Mouse (Mus musculus) midbrain, embryonic 13.5 days (tissue): Measurements from ENCODE around the gene Sgo1. TPM values are rescaled to one million over a fixed set of nuclear protein-coding genes. Genes with fewer than 3 reads are reported as not detected.
"Not testable (repeated sequence)": the region's sequence is repeated elsewhere in the genome, so short reads cannot be mapped to it uniquely, and the experiment has no call there.

Source experiments
- ATAC-seq: fragments of 200-750 bp; cut with Nextera tagmentation; 2 replicates; pipeline ENCODE4 v1.8.0; 2017; ENCODE audit warnings: mild to moderate bottlenecking, moderate TSS enrichment, moderate library complexity
- H3K27ac ChIP-seq: fragments of 300-500 bp; sonication (generic); 2 replicates; pipeline ENCODE4 v1.5.1; 2015; ENCODE audit warnings: inconsistent platforms, mild to moderate bottlenecking, moderate library complexity
- H3K27me3 ChIP-seq: fragments of 300-500 bp; sonication (generic); 2 replicates; pipeline ENCODE4 v1.6.1; 2015; ENCODE audit warnings: mild to moderate bottlenecking, inconsistent platforms
- H3K36me3 ChIP-seq: fragments of 300-500 bp; sonication (generic); 2 replicates; pipeline ENCODE4 v1.6.1; 2015; ENCODE audit warnings: mild to moderate bottlenecking, inconsistent platforms
- H3K4me1 ChIP-seq: fragments of 300-500 bp; sonication (generic); replicated peaks from 2 replicates; pipeline ENCODE4 v1.6.1; 2015; ENCODE audit warnings: inconsistent platforms
- H3K4me2 ChIP-seq: fragments of 300-500 bp; sonication (generic); replicated peaks from 2 replicates; pipeline ENCODE4 v1.6.1; 2015; ENCODE audit warnings: moderate library complexity, mild to moderate bottlenecking, inconsistent platforms
- H3K4me3 ChIP-seq: fragments of 300-500 bp; sonication (generic); replicated peaks from 2 replicates; pipeline ENCODE4 v1.5.1; 2015; ENCODE audit warnings: mild to moderate bottlenecking, inconsistent platforms
- H3K9ac ChIP-seq: fragments of 300-500 bp; sonication (generic); replicated peaks from 2 replicates; pipeline ENCODE4 v1.6.1; 2015; ENCODE audit warnings: mild to moderate bottlenecking, inconsistent platforms
- H3K9me3 ChIP-seq: fragments of 300-500 bp; sonication (generic); 2 replicates; pipeline ENCODE4 v1.6.1; 2016; ENCODE audit warnings: mild to moderate bottlenecking, inconsistent platforms
- WGBS: fragments of 180-500 bp; shearing (Covaris S2); methylation state at CpG from one replicate; pipeline ENCODE4 v1.1.7; 2015; 5-methylcytosine and 5-hydroxymethylcytosine counted together
- polyA plus RNA-seq: library from polyadenylated mRNA; unstranded; fragments of >200 nt; fragmentation: Nextera tagmentation; extraction: Ambion mirVana; gene quantifications from 2 replicates; pipeline ENCODE4 v1.2.1, GENCODE M21; 2015

Gene Sgo1
- polyA plus RNA-seq, result 16.7 and 17.6 TPM in 2 replicates

DNA sequence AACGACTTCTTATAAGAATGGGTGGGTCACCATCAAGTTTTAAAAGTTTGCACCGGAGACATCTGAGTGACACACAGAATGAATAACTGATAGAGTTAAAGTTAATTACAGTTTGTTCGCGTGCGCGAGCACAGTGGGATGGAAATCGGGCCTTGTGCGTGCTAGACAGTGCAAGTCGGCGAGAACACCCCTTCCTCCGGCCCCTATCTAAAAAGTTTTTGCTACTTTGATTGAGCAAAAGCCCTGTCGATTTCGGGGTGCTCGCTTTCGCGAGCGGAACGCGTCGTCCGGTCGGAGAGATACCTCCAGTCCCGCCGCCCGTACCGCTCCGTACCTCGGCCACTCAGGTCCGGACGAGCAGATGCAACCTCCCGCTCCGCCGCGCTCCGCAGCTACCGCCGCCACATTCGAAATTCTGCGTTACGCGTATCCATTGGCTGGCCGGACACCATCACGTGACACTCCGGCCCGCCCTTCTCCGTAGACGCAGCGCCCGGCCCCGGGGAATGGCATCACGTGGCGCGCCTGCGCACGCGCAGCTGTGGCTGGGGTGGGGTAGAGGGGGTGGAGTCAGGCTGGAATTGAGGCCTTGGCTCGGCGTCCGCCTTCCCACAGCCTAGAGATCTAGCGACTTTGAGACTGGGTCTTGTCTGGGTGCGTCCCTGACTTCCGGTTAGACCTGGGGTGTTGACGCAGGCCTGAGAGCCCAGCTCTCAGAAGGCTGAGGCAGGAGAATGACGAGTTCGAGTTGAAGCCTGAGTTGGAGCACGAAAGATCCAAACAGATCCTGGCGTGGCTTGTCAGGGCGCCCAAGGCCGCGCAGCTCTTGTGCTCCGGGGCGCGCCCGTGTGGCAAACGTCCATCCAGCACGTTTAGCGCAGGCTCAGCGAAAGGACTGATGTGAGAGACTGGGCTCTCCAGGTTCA, at the start of gene Sgo1:
Gene Sgo1 (minus strand): TSS at position 457 of the 926 bp plus-strand sequence.
- Histone ChIP-seq H3K36me3 (peaks cover 4% of the 10 kb centered on the region; the same call in 1 of the 2 replicates), H3K4me1 (peaks cover 19% of the 10 kb centered on the region), H3K9ac (peak within 1 kb of the TSS; percentile 72), H3K9me3 (no peaks in the 10 kb centered on the region), H3K27ac (peak within 1 kb of the TSS; percentile 96), H3K4me2 (peak within 1 kb of the TSS; percentile 73), H3K27me3 (no peaks in the 10 kb centered on the region), H3K4me3 (peak within 1 kb of the TSS; percentile 54)
- under 1% methylated on average over 78 of the region's 78 CpGs for WGBS
- ATAC-seq, result peak; percentile 99

DNA sequence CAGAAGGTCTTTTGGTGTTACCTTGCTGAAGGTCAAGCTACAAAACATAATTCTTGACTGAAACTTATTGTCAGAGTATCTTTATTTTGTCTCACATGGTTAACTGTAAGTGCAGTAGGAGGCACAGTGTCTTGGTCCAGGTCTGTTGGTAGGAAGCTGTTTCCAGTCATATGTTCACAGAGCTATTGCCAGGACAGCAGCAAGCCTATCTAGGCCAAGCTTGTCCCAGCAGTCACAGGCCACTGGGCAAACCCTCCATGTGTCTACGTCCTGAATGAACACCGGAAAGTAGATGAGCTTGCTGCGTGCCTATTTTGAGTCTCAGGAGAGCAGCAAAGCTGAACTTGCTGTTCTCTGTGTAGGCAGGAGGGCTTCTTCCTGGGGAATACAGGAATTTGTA, 29.8 kb upstream of the Sgo1 start:
- not testable (repeated sequence) for H3K27ac ChIP-seq, H3K27me3 ChIP-seq, H3K36me3 ChIP-seq, H3K9me3 ChIP-seq, ATAC-seq, H3K4me1 ChIP-seq, H3K4me2 ChIP-seq, H3K9ac ChIP-seq, H3K4me3 ChIP-seq
- WGBS, result 91% methylated on average over 3 of the region's 3 CpGs

DNA sequence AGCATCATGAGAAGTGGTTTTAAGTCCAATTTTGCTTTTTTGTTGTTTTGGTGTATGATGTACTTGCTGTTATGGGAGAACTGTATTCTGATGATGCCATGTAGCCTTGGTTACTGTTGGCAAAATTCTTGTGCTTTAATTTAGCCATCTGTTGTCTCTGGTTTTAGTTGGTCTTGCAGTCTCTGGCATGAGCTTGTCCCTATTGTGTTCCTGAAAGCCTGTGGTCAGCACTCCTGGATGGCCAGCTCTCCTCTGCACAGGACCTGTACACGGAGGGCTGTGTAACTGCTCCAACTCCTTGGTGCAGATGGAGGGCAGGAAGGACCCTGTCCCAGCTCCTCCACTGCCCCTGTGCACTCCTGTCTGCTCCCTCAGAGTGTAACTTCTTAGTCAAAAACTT, 29.3 kb upstream of the Sgo1 start:
- WGBS, result 80% methylated on average over 1 of the region's 1 CpGs
- H3K27ac ChIP-seq, result no peak overlapping the region

DNA sequence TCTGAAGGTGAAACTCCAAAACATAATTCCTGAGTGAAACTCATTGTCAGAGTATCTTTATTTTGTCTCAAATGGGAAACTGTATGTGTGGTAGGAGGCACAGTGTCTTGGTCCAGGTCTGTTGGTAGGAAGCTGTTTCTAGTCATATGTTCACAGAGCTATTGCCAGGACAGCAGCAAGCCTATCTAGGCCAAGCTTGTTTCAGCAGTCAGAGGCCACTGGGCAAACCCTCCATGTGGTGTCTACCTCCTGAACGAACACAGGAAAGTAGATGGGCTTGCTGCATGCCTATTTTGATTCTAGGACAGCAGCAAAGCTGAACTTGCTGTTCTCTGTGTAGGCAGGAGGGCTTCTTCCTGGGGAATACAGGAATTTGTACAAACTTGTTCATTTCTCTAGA, 26.0 kb upstream of the Sgo1 start:
- not testable (repeated sequence) for H3K4me1 ChIP-seq, H3K36me3 ChIP-seq, H3K4me3 ChIP-seq, H3K4me2 ChIP-seq, H3K9ac ChIP-seq, H3K9me3 ChIP-seq, H3K27me3 ChIP-seq, H3K27ac ChIP-seq, ATAC-seq
- 73% methylated on average over 1 of the region's 1 CpGs for WGBS

More for the DNA sequence above, 29.3 kb upstream of the Sgo1 start:
- H3K4me3 ChIP-seq, result no peak overlapping the region
- H3K9me3 ChIP-seq, result no peaks in the 10 kb centered on the region
- ATAC-seq, result no peak
- H3K4me1 ChIP-seq, result no peaks in the 10 kb centered on the region
- no peaks in the 10 kb centered on the region for H3K36me3 ChIP-seq
- no peak overlapping the region for H3K9ac ChIP-seq
- no peak overlapping the region for H3K4me2 ChIP-seq
- H3K27me3 ChIP-seq, result no peaks in the 10 kb centered on the region

DNA sequence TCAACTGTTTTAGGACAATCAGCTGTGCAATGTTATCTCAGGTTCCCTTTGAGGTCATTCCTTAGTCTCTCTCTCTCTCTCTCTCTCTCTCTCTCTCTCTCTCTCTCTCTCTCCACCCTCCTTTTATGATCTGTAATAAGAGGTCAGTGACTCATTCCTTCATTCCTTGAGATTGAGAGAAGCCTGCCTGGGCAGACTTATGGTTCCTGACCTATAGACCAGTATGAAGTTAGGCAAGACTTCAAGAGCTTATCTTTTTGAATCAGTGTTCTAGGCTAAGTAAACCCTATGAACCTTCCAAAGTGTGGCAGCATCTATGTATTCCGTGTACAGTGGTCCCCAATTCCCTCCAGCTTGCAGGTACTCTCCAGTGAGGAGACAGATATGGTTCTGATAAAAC, 25.3 kb upstream of the Sgo1 start:
- H3K27me3 ChIP-seq, result no peaks in the 10 kb centered on the region
- H3K4me1 ChIP-seq, result no peaks in the 10 kb centered on the region
- 59% methylated on average over 1 of the region's 1 CpGs for WGBS
- H3K27ac ChIP-seq, result no peak overlapping the region
- no peak for ATAC-seq
- no peak overlapping the region for H3K4me2 ChIP-seq
- H3K9ac ChIP-seq, result no peak overlapping the region
- no peaks in the 10 kb centered on the region for H3K9me3 ChIP-seq
- H3K36me3 ChIP-seq, result no peaks in the 10 kb centered on the region
- H3K4me3 ChIP-seq, result no peak overlapping the region

DNA sequence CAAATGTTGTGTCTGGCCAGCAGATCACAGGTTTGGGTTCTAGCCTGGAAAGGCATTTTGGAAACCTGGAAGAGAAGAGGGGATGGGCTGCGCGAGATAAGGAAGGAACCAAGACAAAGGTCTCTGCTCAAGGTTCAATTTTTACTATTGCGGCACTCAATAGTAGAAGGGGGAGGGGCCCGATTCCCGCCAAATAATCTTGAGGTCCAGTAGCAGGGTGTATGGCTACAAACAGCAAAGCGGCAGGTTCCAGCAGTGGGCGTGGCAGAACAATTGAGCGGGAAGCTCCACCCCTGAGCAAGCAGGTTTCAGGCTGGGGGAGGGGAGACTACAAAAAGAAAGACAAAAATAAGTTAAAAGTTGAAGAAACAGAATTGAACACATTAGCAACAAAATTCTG, 8.4 kb upstream of the Sgo1 start:
- ATAC-seq, H3K27me3 ChIP-seq, H3K9me3 ChIP-seq, H3K36me3 ChIP-seq, H3K27ac ChIP-seq, H3K9ac ChIP-seq, H3K4me1 ChIP-seq, H3K4me2 ChIP-seq, H3K4me3 ChIP-seq: not testable (repeated sequence)
- 88% methylated on average over 8 of the region's 8 CpGs for WGBS

DNA sequence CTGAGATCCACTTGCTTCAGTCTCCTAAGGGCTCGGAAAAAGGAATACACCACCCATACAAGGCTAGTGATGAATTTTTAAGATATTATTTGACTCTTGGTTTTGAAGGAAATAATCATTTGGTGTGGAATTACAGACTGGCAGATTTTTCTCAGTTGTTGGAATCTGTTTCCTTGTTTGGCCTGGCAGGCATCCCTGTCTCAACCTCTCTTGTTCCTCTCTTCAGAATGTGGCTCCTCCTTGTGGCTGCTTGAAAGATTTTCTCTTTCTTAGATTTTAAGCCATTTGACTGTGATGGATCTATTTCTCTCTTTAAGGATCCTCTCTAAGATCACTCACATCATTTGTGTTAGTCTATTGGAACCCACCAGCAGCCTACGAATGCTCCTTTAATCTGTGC, 4.9 kb upstream of the Sgo1 start:
- no peak overlapping the region for H3K27ac ChIP-seq
- no peak for ATAC-seq
- no peaks in the 10 kb centered on the region for H3K36me3 ChIP-seq
- no peak overlapping the region for H3K9ac ChIP-seq
- 78% methylated on average over 2 of the region's 2 CpGs for WGBS
- peaks cover 5% of the 10 kb centered on the region for H3K4me1 ChIP-seq
- no peaks in the 10 kb centered on the region for H3K9me3 ChIP-seq
- no peak overlapping the region for H3K4me2 ChIP-seq
- no peaks in the 10 kb centered on the region for H3K27me3 ChIP-seq
- H3K4me3 ChIP-seq, result no peak overlapping the region

DNA sequence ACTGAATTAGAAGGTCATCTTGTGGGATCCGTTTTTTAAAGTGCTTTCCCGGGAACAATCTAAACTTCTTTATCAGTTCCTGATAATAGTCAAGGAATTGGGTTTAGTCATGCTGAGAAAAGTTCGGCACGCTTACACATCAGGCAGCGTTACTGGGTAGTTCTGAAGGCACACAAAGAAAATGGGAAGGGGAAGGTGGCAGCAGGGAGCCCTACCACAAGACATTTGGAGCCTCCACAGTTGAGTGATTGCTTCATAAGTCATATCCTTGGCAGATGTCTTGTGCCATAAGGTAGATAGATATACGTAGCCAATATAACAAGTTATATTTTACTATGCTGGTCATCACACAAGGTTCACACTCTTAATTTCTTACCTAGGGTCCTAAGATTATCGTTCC, 813 bp upstream of the Sgo1 start:
- peak; percentile 5; the same call in 1 of the 2 replicates for ATAC-seq
- no peaks in the 10 kb centered on the region for H3K9me3 ChIP-seq
- H3K4me1 ChIP-seq, result peaks cover 19% of the 10 kb centered on the region
- H3K4me2 ChIP-seq, result peak overlapping the region; percentile 73
- peak overlapping the region; percentile 54 for H3K4me3 ChIP-seq
- no peaks in the 10 kb centered on the region for H3K36me3 ChIP-seq
- 22% methylated on average over 7 of the region's 7 CpGs for WGBS
- H3K9ac ChIP-seq, result peak overlapping the region; percentile 72
- H3K27me3 ChIP-seq, result no peaks in the 10 kb centered on the region
- H3K27ac ChIP-seq, result peak overlapping the region; percentile 96

DNA sequence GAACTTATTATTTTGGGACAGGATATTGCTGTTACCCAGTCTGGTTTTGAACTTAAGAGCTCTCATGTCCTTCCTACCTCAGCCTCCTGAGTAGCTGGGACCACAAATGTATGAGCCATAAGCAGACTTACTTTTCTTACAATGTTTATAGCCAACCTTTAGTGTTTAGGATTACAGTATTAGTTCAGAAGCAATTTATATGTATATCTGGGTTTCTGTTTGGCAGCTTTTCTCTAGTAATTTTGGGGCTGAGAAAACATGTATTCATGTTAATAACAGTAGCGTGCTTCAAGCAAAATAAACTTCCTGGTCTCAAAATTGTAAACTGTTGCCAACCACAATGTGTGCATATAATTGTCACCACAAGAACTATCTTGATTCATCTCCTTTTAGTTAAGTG, 812 bp downstream of the Sgo1 start:
- 20% methylated on average over 1 of the region's 1 CpGs for WGBS

DNA sequence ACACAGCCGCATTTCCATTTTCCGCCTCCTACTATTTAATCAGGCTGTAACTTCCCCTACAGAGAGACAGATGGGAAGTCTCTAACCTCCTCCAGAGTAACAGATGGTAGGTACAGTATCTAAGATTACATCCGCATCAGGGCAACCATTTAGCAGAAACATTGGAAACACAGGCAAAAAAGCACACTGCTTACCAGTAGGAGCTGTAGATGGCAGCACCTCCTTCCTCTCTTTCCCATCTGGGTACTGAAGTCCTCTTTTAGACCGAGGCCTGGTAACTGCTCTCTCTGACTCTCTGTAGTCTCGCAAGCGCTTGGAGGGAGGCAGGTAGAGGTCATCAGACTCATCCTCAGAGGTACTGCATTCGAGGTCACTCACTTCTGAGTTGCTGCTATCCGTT, 10.4 kb downstream of the Sgo1 start:
- Histone ChIP-seq H3K4me1 (no peaks in the 10 kb centered on the region), H3K9ac (no peak overlapping the region), H3K4me2 (no peak overlapping the region), H3K36me3 (peaks cover 19% of the 10 kb centered on the region; the same call in 1 of the 2 replicates), H3K27me3 (no peaks in the 10 kb centered on the region), H3K27ac (no peak overlapping the region; the same call in 1 of the 2 replicates), H3K4me3 (no peak overlapping the region), H3K9me3 (no peaks in the 10 kb centered on the region)
- WGBS, result 81% methylated on average over 8 of the region's 8 CpGs
- ATAC-seq, result peak; percentile 79

More for the DNA sequence above, 812 bp downstream of the Sgo1 start:
- Histone ChIP-seq H3K4me1 (peaks cover 19% of the 10 kb centered on the region), H3K27ac (no peak overlapping the region), H3K36me3 (peaks cover 4% of the 10 kb centered on the region; the same call in 1 of the 2 replicates), H3K4me3 (peak overlapping the region; percentile 54), H3K27me3 (no peaks in the 10 kb centered on the region), H3K9ac (no peak overlapping the region; the same call in 1 of the 2 replicates), H3K9me3 (no peaks in the 10 kb centered on the region), H3K4me2 (peak overlapping the region; percentile 73)
- ATAC-seq, result no peak

DNA sequence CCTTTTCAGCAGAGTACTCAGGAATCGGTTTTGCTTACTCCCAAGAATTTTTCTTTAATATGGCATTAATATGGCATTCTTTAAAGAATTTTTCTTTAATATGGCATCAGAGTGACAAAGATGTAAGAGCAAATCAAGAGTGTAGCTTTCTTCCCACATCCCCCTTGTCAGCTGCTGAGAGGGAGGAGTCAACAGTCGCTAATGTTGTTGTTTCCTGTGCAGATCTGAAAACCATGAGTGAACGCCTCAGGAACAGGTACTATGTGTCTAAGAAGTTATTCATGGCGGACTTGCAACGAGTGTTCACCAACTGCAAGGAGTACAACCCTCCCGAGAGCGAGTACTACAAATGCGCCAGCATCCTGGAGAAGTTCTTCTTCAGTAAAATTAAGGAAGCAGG, 18.7 kb downstream of the Sgo1 start:
- Histone ChIP-seq H3K27me3 (no peaks in the 10 kb centered on the region), H3K4me1 (no peaks in the 10 kb centered on the region), H3K4me2 (no peak overlapping the region), H3K36me3 (peaks cover 53% of the 10 kb centered on the region), H3K9ac (no peak overlapping the region), H3K27ac (no peak overlapping the region), H3K9me3 (no peaks in the 10 kb centered on the region), H3K4me3 (no peak overlapping the region)
- ATAC-seq, result no peak
- 90% methylated on average over 8 of the region's 8 CpGs for WGBS

DNA sequence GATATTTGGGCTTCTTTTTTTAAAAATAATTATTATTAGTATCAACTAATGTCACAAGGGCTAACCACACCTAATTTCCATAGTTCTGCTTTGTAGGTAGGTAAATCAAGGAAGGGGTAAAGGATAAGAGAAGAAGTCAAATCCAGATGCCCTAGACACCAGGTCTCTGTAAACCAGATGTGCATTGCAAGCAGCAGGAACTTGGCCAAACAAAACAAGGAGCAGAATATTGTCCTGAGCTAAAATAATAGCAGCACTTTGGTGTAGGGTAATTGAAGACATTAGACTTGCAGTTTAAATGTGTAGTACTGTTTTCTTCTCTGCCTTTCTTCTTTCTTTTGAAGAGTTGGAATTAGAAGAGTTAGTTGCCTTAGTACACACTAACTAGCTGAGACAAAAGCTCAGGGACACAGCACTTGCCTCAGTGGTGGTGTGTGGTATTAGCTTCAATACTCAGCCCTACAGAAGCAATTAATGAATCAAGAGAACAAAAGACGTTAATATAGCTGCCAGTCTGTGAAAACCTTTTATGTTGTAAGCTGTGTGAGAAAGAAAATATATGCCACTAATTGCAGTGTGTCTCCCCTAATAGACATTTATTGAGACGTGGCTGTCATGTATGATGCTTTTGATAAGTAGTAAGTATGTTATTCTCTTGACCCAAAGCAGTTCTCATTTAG, 24.3 kb downstream of the Sgo1 start:
- 77% methylated on average over 2 of the region's 2 CpGs for WGBS
- Histone ChIP-seq H3K4me2 (no peak overlapping the region), H3K36me3 (peaks cover 52% of the 10 kb centered on the region), H3K27me3 (no peaks in the 10 kb centered on the region), H3K4me3 (no peak overlapping the region), H3K9ac (no peak overlapping the region), H3K4me1 (peaks cover 10% of the 10 kb centered on the region; the same call in 1 of the 2 replicates), H3K9me3 (no peaks in the 10 kb centered on the region), H3K27ac (no peak overlapping the region)
- ATAC-seq, result no peak
